Mouse (Mus musculus): ENCODE results near the gene Gbp3. TPM values are rescaled to one million over a fixed set of nuclear protein-coding genes. Genes with fewer than 3 reads are reported as not detected.
"Not testable (repeated sequence)": the region's sequence is repeated elsewhere in the genome, so short reads cannot be mapped to it uniquely, and the experiment has no call there.

Gbp3 gene
- polyA plus RNA-seq, 1 experiment, result 0.74 TPM

- Histone ChIP-seq H3K4me1 (ENCODE audit: control insufficient read depth, insufficient read depth, low read length) (peaks cover 3% of the 10 kb centered on the region; the same call in 1 of the 2 replicates), H3K36me3 (ENCODE audit: control insufficient read depth, insufficient read depth, low read length) (no peaks in the 10 kb centered on the region), H3K27ac (ENCODE audit: control insufficient read depth, insufficient read depth, low read depth, low read length) (no peak overlapping the region), H3K27me3 (ENCODE audit: control insufficient read depth, insufficient read depth, low read length) (no peaks in the 10 kb centered on the region), H3K4me3 (ENCODE audit: control insufficient read depth, low read depth, low read length) (no peak overlapping the region)
- TF ChIP-seq POLR2A (IDR thresholded peaks at IDR 0.05; ENCODE audit: control insufficient read depth, low read depth, low read length) (no peak), CTCF (IDR thresholded peaks at IDR 0.05; ENCODE audit: control insufficient read depth, insufficient read depth, insufficient replicate concordance, low read depth, low read length) (no peak)
Observed at GRCm38 (mm10) chr3:142561045-142561646, 1.3 kb downstream of the Gbp3 start.

DNA sequence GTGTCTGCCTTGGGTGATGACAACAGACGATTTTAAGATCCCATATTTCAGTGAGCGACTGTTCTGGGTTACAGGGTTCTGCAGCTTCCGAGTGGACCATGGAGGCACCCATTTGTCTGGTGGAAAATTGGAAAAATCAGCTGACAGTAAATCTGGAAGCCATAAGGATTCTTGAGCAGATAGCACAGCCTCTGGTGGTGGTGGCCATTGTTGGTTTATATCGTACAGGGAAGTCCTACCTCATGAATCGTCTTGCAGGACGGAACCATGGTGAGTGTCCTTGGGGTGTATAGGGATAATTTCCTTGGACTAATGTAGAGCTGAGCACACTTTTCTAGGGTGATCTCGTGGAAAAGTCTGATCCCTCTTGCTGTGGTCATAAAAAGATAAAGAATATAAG is 1.8 kb downstream of the Gbp3 start:
- TF ChIP-seq POLR2A (IDR thresholded peaks at IDR 0.05; ENCODE audit: control insufficient read depth, low read depth, low read length), result no peak
- TF ChIP-seq CTCF (IDR thresholded peaks at IDR 0.05; ENCODE audit: control insufficient read depth, insufficient read depth, insufficient replicate concordance, low read depth, low read length), result no peak
- no peak overlapping the region for H3K4me3 ChIP-seq (ENCODE audit: control insufficient read depth, low read depth, low read length)
- no peaks in the 10 kb centered on the region for H3K36me3 ChIP-seq (ENCODE audit: control insufficient read depth, insufficient read depth, low read length)
- H3K27ac ChIP-seq (ENCODE audit: control insufficient read depth, insufficient read depth, low read depth, low read length), result no peak overlapping the region
- H3K27me3 ChIP-seq (ENCODE audit: control insufficient read depth, insufficient read depth, low read length), result no peaks in the 10 kb centered on the region
- peaks cover 3% of the 10 kb centered on the region; the same call in 1 of the 2 replicates for H3K4me1 ChIP-seq (ENCODE audit: control insufficient read depth, insufficient read depth, low read length)

GRCm38 (mm10) chr3:142567490-142567889 is 7.7 kb downstream of the Gbp3 start:
- not testable (repeated sequence) for H3K4me1 ChIP-seq (ENCODE audit: control insufficient read depth, insufficient read depth, low read length); H3K4me3 ChIP-seq (ENCODE audit: control insufficient read depth, low read depth, low read length); H3K27ac ChIP-seq (ENCODE audit: control insufficient read depth, insufficient read depth, low read depth, low read length); H3K36me3 ChIP-seq (ENCODE audit: control insufficient read depth, insufficient read depth, low read length); H3K27me3 ChIP-seq (ENCODE audit: control insufficient read depth, insufficient read depth, low read length)

GRCm38 (mm10) chr3:142570738-142571137 is 10.9 kb downstream of the Gbp3 start:
- Histone ChIP-seq H3K4me3 (ENCODE audit: control insufficient read depth, low read depth, low read length) (no peak overlapping the region), H3K36me3 (ENCODE audit: control insufficient read depth, insufficient read depth, low read length) (no peaks in the 10 kb centered on the region), H3K4me1 (ENCODE audit: control insufficient read depth, insufficient read depth, low read length) (no peaks in the 10 kb centered on the region), H3K27me3 (ENCODE audit: control insufficient read depth, insufficient read depth, low read length) (no peaks in the 10 kb centered on the region), H3K27ac (ENCODE audit: control insufficient read depth, insufficient read depth, low read depth, low read length) (no peak overlapping the region)
- no peak for TF ChIP-seq CTCF (IDR thresholded peaks at IDR 0.05; ENCODE audit: control insufficient read depth, insufficient read depth, insufficient replicate concordance, low read depth, low read length)

GRCm38 (mm10) chr3:142577108-142577507 is 17.3 kb downstream of the Gbp3 start:
- H3K36me3 ChIP-seq (ENCODE audit: control insufficient read depth, insufficient read depth, low read length), result no peaks in the 10 kb centered on the region
- H3K4me3 ChIP-seq (ENCODE audit: control insufficient read depth, low read depth, low read length), result no peak overlapping the region
- H3K27me3 ChIP-seq (ENCODE audit: control insufficient read depth, insufficient read depth, low read length), result no peaks in the 10 kb centered on the region
- no peak for TF ChIP-seq CTCF (IDR thresholded peaks at IDR 0.05; ENCODE audit: control insufficient read depth, insufficient read depth, insufficient replicate concordance, low read depth, low read length)
- TF ChIP-seq POLR2A (IDR thresholded peaks at IDR 0.05; ENCODE audit: control insufficient read depth, low read depth, low read length), result no peak
- no peaks in the 10 kb centered on the region for H3K4me1 ChIP-seq (ENCODE audit: control insufficient read depth, insufficient read depth, low read length)
- H3K27ac ChIP-seq (ENCODE audit: control insufficient read depth, insufficient read depth, low read depth, low read length), result no peak overlapping the region

DNA sequence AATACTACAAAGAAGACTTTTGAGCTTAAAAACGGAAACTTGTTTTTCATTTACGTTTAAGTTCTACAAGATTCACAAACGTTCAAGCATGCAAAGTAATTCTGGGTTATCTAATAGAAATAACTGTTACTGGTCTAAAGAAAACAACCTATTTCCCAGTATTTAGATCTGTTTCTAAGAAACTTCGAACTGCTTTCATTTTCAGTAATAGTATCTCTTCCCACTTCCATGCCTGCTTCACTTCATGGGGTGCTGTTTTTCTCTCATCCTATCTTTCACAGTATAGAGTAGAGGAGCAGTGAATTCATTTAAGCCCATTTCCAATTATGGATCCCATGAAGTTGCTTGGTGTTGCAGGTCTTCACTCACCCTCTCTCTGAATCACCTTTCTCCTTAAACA is 18.5 kb downstream of the Gbp3 start:
- H3K4me3 ChIP-seq (ENCODE audit: control insufficient read depth, low read depth, low read length), result no peak overlapping the region
- TF ChIP-seq POLR2A (IDR thresholded peaks at IDR 0.05; ENCODE audit: control insufficient read depth, low read depth, low read length), result no peak
- no peak for TF ChIP-seq CTCF (IDR thresholded peaks at IDR 0.05; ENCODE audit: control insufficient read depth, insufficient read depth, insufficient replicate concordance, low read depth, low read length)

GRCm38 (mm10) chr3:142583067-142583466 is 23.2 kb downstream of the Gbp3 start:
- H3K4me1 ChIP-seq (ENCODE audit: control insufficient read depth, insufficient read depth, low read length), result no peaks in the 10 kb centered on the region
- H3K27ac ChIP-seq (ENCODE audit: control insufficient read depth, insufficient read depth, low read depth, low read length), result no peak overlapping the region
- H3K36me3 ChIP-seq (ENCODE audit: control insufficient read depth, insufficient read depth, low read length), result no peaks in the 10 kb centered on the region
- H3K4me3 ChIP-seq (ENCODE audit: control insufficient read depth, low read depth, low read length), result no peak overlapping the region
- no peaks in the 10 kb centered on the region for H3K27me3 ChIP-seq (ENCODE audit: control insufficient read depth, insufficient read depth, low read length)
- TF ChIP-seq CTCF (IDR thresholded peaks at IDR 0.05; ENCODE audit: control insufficient read depth, insufficient read depth, insufficient replicate concordance, low read depth, low read length) (no peak), POLR2A (IDR thresholded peaks at IDR 0.05; ENCODE audit: control insufficient read depth, low read depth, low read length) (no peak)

More for the DNA sequence above, 18.5 kb downstream of the Gbp3 start:
- Histone ChIP-seq H3K4me1 (ENCODE audit: control insufficient read depth, insufficient read depth, low read length) (no peaks in the 10 kb centered on the region), H3K27me3 (ENCODE audit: control insufficient read depth, insufficient read depth, low read length) (no peaks in the 10 kb centered on the region), H3K27ac (ENCODE audit: control insufficient read depth, insufficient read depth, low read depth, low read length) (no peak overlapping the region), H3K36me3 (ENCODE audit: control insufficient read depth, insufficient read depth, low read length) (no peaks in the 10 kb centered on the region)

GRCm38 (mm10) chr3:142587386-142587785 is 27.6 kb downstream of the Gbp3 start:
- H3K4me3 ChIP-seq (ENCODE audit: control insufficient read depth, low read depth, low read length), result no peak overlapping the region
- no peaks in the 10 kb centered on the region for H3K36me3 ChIP-seq (ENCODE audit: control insufficient read depth, insufficient read depth, low read length)
- no peak overlapping the region for H3K27ac ChIP-seq (ENCODE audit: control insufficient read depth, insufficient read depth, low read depth, low read length)
- no peak for TF ChIP-seq CTCF (IDR thresholded peaks at IDR 0.05; ENCODE audit: control insufficient read depth, insufficient read depth, insufficient replicate concordance, low read depth, low read length)
- no peak for TF ChIP-seq POLR2A (IDR thresholded peaks at IDR 0.05; ENCODE audit: control insufficient read depth, low read depth, low read length)
- no peaks in the 10 kb centered on the region for H3K27me3 ChIP-seq (ENCODE audit: control insufficient read depth, insufficient read depth, low read length)
- no peaks in the 10 kb centered on the region for H3K4me1 ChIP-seq (ENCODE audit: control insufficient read depth, insufficient read depth, low read length)
